12 mouse cellular contexts compared by ENCODE assay signal in genomic region chr5:146382268-146382667, GRCm38 (mm10). TPM values are rescaled to one million over a fixed set of nuclear protein-coding genes. Genes with fewer than 3 reads are reported as not detected.
DNase-seq lines count a peak whose midpoint lies in the region.
"Had no signal": no experiment of that assay in that cellular context is flagged by ENCODE, and none has a peak within 500 bp of the region (broad histone marks: within the 10 kb centered on the region; RNA-seq: fewer than 3 reads in every experiment).

No protein-coding gene starts in this region.

- H3K27me3 ChIP-seq in embryonic facial prominence, embryonic 10.5 days (replicated peaks; ENCODE audit: low read depth, poor library complexity, severe bottlenecking), result no peaks in the 10 kb centered on the region
- H3K27me3 ChIP-seq: hindbrain, embryonic 15.5 days had no signal

- peak; percentile 44 to 66 for DNase-seq in cerebellum, postnatal 10 days
- no peak for DNase-seq in cerebellum, adult 8-10 months
- peak; percentile 26 to 27 for DNase-seq in kidney, postnatal 4 days
- no peak for DNase-seq in kidney, adult 9 months
- peak; percentile 17 for DNase-seq in A20 (ENCODE audit: low read depth, low spot score)
- peak; percentile 20 for DNase-seq in embryonic facial prominence, embryonic 10.5 days (ENCODE audit: low spot score)
- no peak for DNase-seq in urinary bladder, postnatal 25 days (ENCODE audit: low spot score)
- no peak for DNase-seq in urinary bladder, postnatal 4 days (ENCODE audit: low spot score in 2 of 2)
- DNase-seq: cerebellum, adult 9-10 months; left cerebral cortex, postnatal 4 days; lung, postnatal 14 days had no signal

- H3K9me3 ChIP-seq in embryonic facial prominence, embryonic 10.5 days, result peaks cover 8% of the 10 kb centered on the region; the same call in 1 of the 2 replicates
- H3K9me3 ChIP-seq: hindbrain, embryonic 15.5 days had no signal

- H3K4me1 ChIP-seq in embryonic facial prominence, embryonic 10.5 days, result peaks cover 6% of the 10 kb centered on the region

- H3K4me3 ChIP-seq in embryonic facial prominence, embryonic 10.5 days, result no peak overlapping the region
- H3K4me3 ChIP-seq: hindbrain, embryonic 15.5 days had no signal

- no peak overlapping the region for H3K27ac ChIP-seq in embryonic facial prominence, embryonic 10.5 days (replicated peaks)
- H3K27ac ChIP-seq: hindbrain, embryonic 15.5 days had no signal

- WGBS in embryonic facial prominence, embryonic 10.5 days, result 78% methylated on average over 3 of the region's 3 CpGs

- H3K36me3 ChIP-seq in embryonic facial prominence, embryonic 10.5 days (replicated peaks), result peaks cover 5% of the 10 kb centered on the region

RNA-seq across cellular contexts. Expression of gene Wasf3, which starts 2.5 kb away (rescaled TPM):
- 7.7 and 8.7 TPM in 2 replicates for polyA plus RNA-seq in embryonic facial prominence, embryonic 10.5 days (2016; fragmentation: Nextera tagmentation; extraction: Ambion mirVana)

Comparison
In these comparisons a context has a peak if more than half of its experiments do, and no peak if none do; other contexts are left out.
1. DNase-seq: peak in cerebellum, postnatal 10 days (2 of 2), kidney, postnatal 4 days (2 of 2), A20 (single experiment) and embryonic facial prominence, embryonic 10.5 days (single experiment); none in cerebellum, adult 8-10 months (single experiment), kidney, adult 9 months (single experiment), urinary bladder, postnatal 25 days (single experiment) and urinary bladder, postnatal 4 days (0 of 2).